Mouse (Mus musculus) thymus, adult 2 months (tissue): Measurements from ENCODE around the gene Tnnc1.

Experiments
- CTCF ChIP-seq: fragments of 200-500 bp; IDR thresholded peaks from 2 replicates; pipeline ENCODE4 v1.5.1; 2012; ENCODE audit warnings: mild to moderate bottlenecking, control low read depth, low read length, moderate library complexity, borderline replicate concordance; ENCODE audit not compliant: control insufficient read depth, poor library complexity, insufficient read depth; ENCODE audit errors: extremely low read depth
- POLR2A ChIP-seq: fragments of 200-500 bp; IDR thresholded peaks from 2 replicates; pipeline ENCODE4 v1.6.1; 2012; ENCODE audit warnings: mild to moderate bottlenecking, low read length, control low read depth, moderate library complexity; ENCODE audit not compliant: control insufficient read depth, poor library complexity, insufficient read depth; ENCODE audit errors: extremely low read depth

- 0 out of 2 replicates have a peak, but pooled peaks have one; percentile 39 for TF ChIP-seq CTCF
- TF ChIP-seq POLR2A: peak; percentile 94
Observed at GRCm38 (mm10) chr14:31206472-31206981, 1.6 kb upstream of the Tnnc1 start.
